Mouse (Mus musculus) frontal cortex, adult 2 months (tissue): ENCODE measurements around the gene Dapk1. TPM values are rescaled to one million over a fixed set of nuclear protein-coding genes. Genes with fewer than 3 reads are reported as not detected.

Source experiments
- DNase-seq, 2 experiments: peaks; one replicate each; pipeline ENCODE4 v3.0.0; 2022; ENCODE audit warnings: low spot score in 1 of 2; ENCODE audit errors: extremely low spot score in 1 of 2
- polyA plus RNA-seq: library from polyadenylated mRNA; depleted of rRNA; stranded (reverse); fragments of >200 nt; gene quantifications from 2 replicates; pipeline ENCODE4 v1.2.3, GENCODE M21; 2012

Gene Dapk1
- polyA plus RNA-seq, 1 experiment: 83.6 TPM

- DNase-seq: no peak
Measured at GRCm38 (mm10) chr13:60660056-60660455, 58.3 kb downstream of the Dapk1 start.

- DNase-seq: no peak
Measured at GRCm38 (mm10) chr13:60660711-60661261, 59.0 kb downstream of the Dapk1 start.

GRCm38 (mm10) chr13:60662493-60663177, 60.9 kb downstream of the Dapk1 start:
- DNase-seq: no peak

GRCm38 (mm10) chr13:60664058-60664457, 62.3 kb downstream of the Dapk1 start:
- DNase-seq: no peak

- no peak for DNase-seq
Measured at GRCm38 (mm10) chr13:60664816-60665215, 63.1 kb downstream of the Dapk1 start.

GRCm38 (mm10) chr13:60665402-60665801, 63.7 kb downstream of the Dapk1 start:
- no peak for DNase-seq

- DNase-seq: no peak
Measured at GRCm38 (mm10) chr13:60668036-60668435, 66.3 kb downstream of the Dapk1 start.

- no peak for DNase-seq
Measured at GRCm38 (mm10) chr13:60670605-60671004, 68.9 kb downstream of the Dapk1 start.

- DNase-seq: no peak
Measured at GRCm38 (mm10) chr13:60671235-60671634, 69.5 kb downstream of the Dapk1 start.

GRCm38 (mm10) chr13:60672287-60672686, 70.5 kb downstream of the Dapk1 start:
- no peak for DNase-seq

- no peak for DNase-seq
Measured at GRCm38 (mm10) chr13:60672882-60673675, 71.3 kb downstream of the Dapk1 start.

GRCm38 (mm10) chr13:60674301-60674700, 72.6 kb downstream of the Dapk1 start:
- DNase-seq: no peak

GRCm38 (mm10) chr13:60674911-60675310, 73.2 kb downstream of the Dapk1 start:
- no peak for DNase-seq

- no peak for DNase-seq
Measured at GRCm38 (mm10) chr13:60675416-60675815, 73.7 kb downstream of the Dapk1 start.

- DNase-seq: no peak
Measured at GRCm38 (mm10) chr13:60678912-60679311, 77.2 kb downstream of the Dapk1 start.

GRCm38 (mm10) chr13:60682714-60683695, 81.3 kb downstream of the Dapk1 start:
- no peak for DNase-seq

GRCm38 (mm10) chr13:60684050-60684760, 82.5 kb downstream of the Dapk1 start:
- no peak for DNase-seq

GRCm38 (mm10) chr13:60684806-60685205, 83.1 kb downstream of the Dapk1 start:
- no peak for DNase-seq

GRCm38 (mm10) chr13:60685216-60685615, 83.5 kb downstream of the Dapk1 start:
- DNase-seq: peak in 1 of 2 experiments; percentile 63
